Mouse (Mus musculus): ENCODE results near the gene Cpa3. TPM values are rescaled to one million over a fixed set of nuclear protein-coding genes. Genes with fewer than 3 reads are reported as not detected.

Cpa3 gene
- polyA plus RNA-seq, 1 experiment from 2014 or later = 5.9 TPM

- TF ChIP-seq CTCF (IDR thresholded peaks at IDR 0.05) (no peak), EP300 (IDR thresholded peaks at IDR 0.05) (no peak)
- Histone ChIP-seq H3K4me2 (replicated peaks; ENCODE audit: low read depth, low read length) (no peak overlapping the region), H3K9ac (replicated peaks; ENCODE audit: low read depth) (no peak overlapping the region), H3K4me1 (ENCODE audit: insufficient read depth, low read depth, low read length) (no peaks in the 10 kb centered on the region), H3K27ac (ENCODE audit: low read length) (no peak overlapping the region), H3K36me3 (ENCODE audit: insufficient read depth, low read length) (no peaks in the 10 kb centered on the region), H3K4me3 (ENCODE audit: low read depth, low read length) (no peak overlapping the region), H3K9me3 (ENCODE audit: low read length) (no peaks in the 10 kb centered on the region), H3K27me3 (replicated peaks; ENCODE audit: insufficient read depth, low read length) (no peaks in the 10 kb centered on the region)
- 77% methylated on average over 3 of the region's 3 CpGs for WGBS
- DNase-seq (ENCODE audit: low spot score) (no peak), ATAC-seq (no peak)
Observed at GRCm38 (mm10) chr3:20222136-20222535, 19.8 kb downstream of the Cpa3 start.

GRCm38 (mm10) chr3:20198869-20199268, 43.1 kb downstream of the Cpa3 start:
- Histone ChIP-seq H3K36me3 (ENCODE audit: insufficient read depth, low read length) (no peaks in the 10 kb centered on the region), H3K27ac (ENCODE audit: low read length) (no peak overlapping the region), H3K4me2 (replicated peaks; ENCODE audit: low read depth, low read length) (no peak overlapping the region), H3K9ac (replicated peaks; ENCODE audit: low read depth) (no peak overlapping the region), H3K27me3 (replicated peaks; ENCODE audit: insufficient read depth, low read length) (no peaks in the 10 kb centered on the region), H3K9me3 (ENCODE audit: low read length) (no peaks in the 10 kb centered on the region), H3K4me3 (ENCODE audit: low read depth, low read length) (no peak overlapping the region), H3K4me1 (ENCODE audit: insufficient read depth, low read depth, low read length) (no peaks in the 10 kb centered on the region)
- TF ChIP-seq EP300 (IDR thresholded peaks at IDR 0.05) (no peak), CTCF (IDR thresholded peaks at IDR 0.05) (peak; percentile 94)
- no peak for ATAC-seq
- peak; percentile 69 for DNase-seq (ENCODE audit: low spot score)
- 32% methylated on average over 6 of the region's 6 CpGs for WGBS

GRCm38 (mm10) chr3:20197878-20198277, 44.1 kb downstream of the Cpa3 start:
- Histone ChIP-seq H3K4me3 (ENCODE audit: low read depth, low read length) (no peak overlapping the region), H3K4me1 (ENCODE audit: insufficient read depth, low read depth, low read length) (no peaks in the 10 kb centered on the region), H3K4me2 (replicated peaks; ENCODE audit: low read depth, low read length) (no peak overlapping the region), H3K9me3 (ENCODE audit: low read length) (no peaks in the 10 kb centered on the region), H3K27ac (ENCODE audit: low read length) (no peak overlapping the region), H3K27me3 (replicated peaks; ENCODE audit: insufficient read depth, low read length) (no peaks in the 10 kb centered on the region), H3K9ac (replicated peaks; ENCODE audit: low read depth) (no peak overlapping the region), H3K36me3 (ENCODE audit: insufficient read depth, low read length) (no peaks in the 10 kb centered on the region)
- WGBS = 50% methylated on average over 10 of the region's 10 CpGs
- TF ChIP-seq EP300 (IDR thresholded peaks at IDR 0.05) (no peak), CTCF (IDR thresholded peaks at IDR 0.05) (no peak)
- ATAC-seq = no peak
- DNase-seq (ENCODE audit: low spot score) = peak; percentile 32

- Histone ChIP-seq H3K9ac (replicated peaks; ENCODE audit: low read depth) (no peak overlapping the region), H3K4me3 (ENCODE audit: low read depth, low read length) (no peak overlapping the region), H3K36me3 (ENCODE audit: insufficient read depth, low read length) (no peaks in the 10 kb centered on the region), H3K9me3 (ENCODE audit: low read length) (no peaks in the 10 kb centered on the region), H3K27me3 (replicated peaks; ENCODE audit: insufficient read depth, low read length) (no peaks in the 10 kb centered on the region), H3K27ac (ENCODE audit: low read length) (no peak overlapping the region), H3K4me1 (ENCODE audit: insufficient read depth, low read depth, low read length) (no peaks in the 10 kb centered on the region), H3K4me2 (replicated peaks; ENCODE audit: low read depth, low read length) (no peak overlapping the region)
- peak; percentile 91 for DNase-seq (ENCODE audit: low spot score)
- ATAC-seq = peak; percentile 94
- 20% methylated on average over 5 of the region's 5 CpGs for whole genome bisulfite sequencing
- TF ChIP-seq CTCF (IDR thresholded peaks at IDR 0.05) (no peak; the same call in 1 of the 2 replicates), EP300 (IDR thresholded peaks at IDR 0.05) (peak; percentile 74)
Observed at GRCm38 (mm10) chr3:20188976-20189675, 52.9 kb downstream of the Cpa3 start.

- WGBS = 91% methylated on average over 6 of the region's 6 CpGs
Observed at GRCm38 (mm10) chr3:20172394-20172793, 69.6 kb downstream of the Cpa3 start.

GRCm38 (mm10) chr3:20167487-20167886, 74.5 kb downstream of the Cpa3 start:
- DNase-seq (ENCODE audit: low spot score) = no peak
- TF ChIP-seq CTCF (IDR thresholded peaks at IDR 0.05) = no peak
- no peak for TF ChIP-seq EP300 (IDR thresholded peaks at IDR 0.05)
- WGBS = 37% methylated on average over 1 of the region's 1 CpGs
- ATAC-seq = no peak
- no peaks in the 10 kb centered on the region for H3K9me3 ChIP-seq (ENCODE audit: low read length)
- H3K27me3 ChIP-seq (replicated peaks; ENCODE audit: insufficient read depth, low read length) = no peaks in the 10 kb centered on the region
- H3K27ac ChIP-seq (ENCODE audit: low read length) = no peak overlapping the region
- no peak overlapping the region for H3K4me2 ChIP-seq (replicated peaks; ENCODE audit: low read depth, low read length)
- H3K9ac ChIP-seq (replicated peaks; ENCODE audit: low read depth) = no peak overlapping the region
- no peak overlapping the region for H3K4me3 ChIP-seq (ENCODE audit: low read depth, low read length)
- H3K4me1 ChIP-seq (ENCODE audit: insufficient read depth, low read depth, low read length) = no peaks in the 10 kb centered on the region
- H3K36me3 ChIP-seq (ENCODE audit: insufficient read depth, low read length) = no peaks in the 10 kb centered on the region

More at GRCm38 (mm10) chr3:20172394-20172793, 69.6 kb downstream of the Cpa3 start:
- no peak overlapping the region for H3K4me2 ChIP-seq (replicated peaks; ENCODE audit: low read depth, low read length)
- no peak overlapping the region for H3K9ac ChIP-seq (replicated peaks; ENCODE audit: low read depth)
- H3K27me3 ChIP-seq (replicated peaks; ENCODE audit: insufficient read depth, low read length) = no peaks in the 10 kb centered on the region
- ATAC-seq = no peak
- no peaks in the 10 kb centered on the region for H3K36me3 ChIP-seq (ENCODE audit: insufficient read depth, low read length)
- no peak overlapping the region for H3K27ac ChIP-seq (ENCODE audit: low read length)
- TF ChIP-seq CTCF (IDR thresholded peaks at IDR 0.05) = no peak
- TF ChIP-seq EP300 (IDR thresholded peaks at IDR 0.05) = no peak
- H3K4me1 ChIP-seq (ENCODE audit: insufficient read depth, low read depth, low read length) = no peaks in the 10 kb centered on the region
- H3K9me3 ChIP-seq (ENCODE audit: low read length) = no peaks in the 10 kb centered on the region
- no peak overlapping the region for H3K4me3 ChIP-seq (ENCODE audit: low read depth, low read length)
- DNase-seq (ENCODE audit: low spot score) = no peak

Small RNA genes within 50 kb of the gene (microRNA-seq; reads per million reads assigned to microRNA genes)
- not detected for gene Mir7007

Other genes starting within 250 kb of the Cpa3 start
- 10.1 and 10.8 TPM in 2 replicates for gene Hps3, start 206.9 kb downstream of the Cpa3 start, polyA plus RNA-seq (2015; fragmentation: Nextera tagmentation; extraction: Ambion mirVana)
- 13.7 and 13.8 TPM in 2 replicates for gene Hltf, start 184.4 kb downstream of the Cpa3 start, polyA plus RNA-seq (2015; fragmentation: Nextera tagmentation; extraction: Ambion mirVana)
- gene Gyg, start 86.9 kb downstream of the Cpa3 start, polyA plus RNA-seq (2015; fragmentation: Nextera tagmentation; extraction: Ambion mirVana) = 359 and 383 TPM in 2 replicates
- 1.3 and 1.4 TPM in 2 replicates for gene Cpb1, start 33.6 kb upstream of the Cpa3 start, polyA plus RNA-seq (2015; fragmentation: Nextera tagmentation; extraction: Ambion mirVana)
- gene Agtr1b, start 125.0 kb upstream of the Cpa3 start, polyA plus RNA-seq (2015; fragmentation: Nextera tagmentation; extraction: Ambion mirVana) = 0.85 and 1.0 TPM in 2 replicates

All from lung, postnatal 0 days (tissue).